Mouse (Mus musculus) kidney, embryonic 16.5 days (tissue): ENCODE results near the gene Acap2. TPM values are rescaled to one million over a fixed set of nuclear protein-coding genes. Genes with fewer than 3 reads are reported as not detected.

Experiments used
- ATAC-seq: fragments of 200-750 bp; cut with Nextera tagmentation; 2 replicates; pipeline ENCODE4 v1.8.0; 2017; ENCODE audit warnings: moderate TSS enrichment; ENCODE audit not compliant: low FRiP score, low TSS enrichment
- H3K27ac ChIP-seq: fragments of 300-500 bp; sonication (generic); 2 replicates; pipeline ENCODE4 v1.5.1; 2014; ENCODE audit warnings: low read length
- H3K27me3 ChIP-seq: fragments of 300-500 bp; sonication (generic); 2 replicates; pipeline ENCODE4 v1.6.1; 2014; ENCODE audit warnings: low read length, control low read depth, mixed read lengths; ENCODE audit not compliant: insufficient read depth
- H3K36me3 ChIP-seq: fragments of 300-500 bp; sonication (generic); 2 replicates; pipeline ENCODE4 v1.6.1; 2014; ENCODE audit warnings: low read length, control low read depth, mixed read lengths; ENCODE audit not compliant: insufficient read depth
- H3K4me1 ChIP-seq: fragments of 300-500 bp; sonication (generic); 2 replicates; pipeline ENCODE4 v1.6.1; 2014; ENCODE audit warnings: low read length, control low read depth, mixed read lengths; ENCODE audit not compliant: insufficient read depth
- H3K4me2 ChIP-seq: fragments of 300-500 bp; sonication (generic); replicated peaks from 2 replicates; pipeline ENCODE4 v1.6.1; 2014; ENCODE audit warnings: low read depth, low read length
- H3K4me3 ChIP-seq: fragments of 300-500 bp; sonication (generic); 2 replicates; pipeline ENCODE4 v1.5.1; 2014; ENCODE audit warnings: mild to moderate bottlenecking, low read length
- H3K9ac ChIP-seq: fragments of 300-500 bp; sonication (generic); replicated peaks from 2 replicates; pipeline ENCODE4 v1.6.1; 2014; ENCODE audit warnings: low read length
- H3K9me3 ChIP-seq: fragments of 300-500 bp; sonication (generic); 2 replicates; pipeline ENCODE4 v1.6.1; 2016; ENCODE audit warnings: low read length, control low read depth
- WGBS: fragments of 180-500 bp; shearing (Covaris S2); extraction: QIAGEN DNeasy Blood & Tissue Kit; methylation state at CpG from one replicate; pipeline ENCODE4 v1.1.7; 2014; 5-methylcytosine and 5-hydroxymethylcytosine counted together
- polyA plus RNA-seq: library from polyadenylated mRNA; unstranded; fragments of >200 nt; fragmentation: Nextera tagmentation; extraction: Ambion mirVana; gene quantifications from 2 replicates; pipeline ENCODE4 v1.2.1, GENCODE M21; 2015

Acap2 gene
- polyA plus RNA-seq: 16.1 and 18.2 TPM in 2 replicates

DNA sequence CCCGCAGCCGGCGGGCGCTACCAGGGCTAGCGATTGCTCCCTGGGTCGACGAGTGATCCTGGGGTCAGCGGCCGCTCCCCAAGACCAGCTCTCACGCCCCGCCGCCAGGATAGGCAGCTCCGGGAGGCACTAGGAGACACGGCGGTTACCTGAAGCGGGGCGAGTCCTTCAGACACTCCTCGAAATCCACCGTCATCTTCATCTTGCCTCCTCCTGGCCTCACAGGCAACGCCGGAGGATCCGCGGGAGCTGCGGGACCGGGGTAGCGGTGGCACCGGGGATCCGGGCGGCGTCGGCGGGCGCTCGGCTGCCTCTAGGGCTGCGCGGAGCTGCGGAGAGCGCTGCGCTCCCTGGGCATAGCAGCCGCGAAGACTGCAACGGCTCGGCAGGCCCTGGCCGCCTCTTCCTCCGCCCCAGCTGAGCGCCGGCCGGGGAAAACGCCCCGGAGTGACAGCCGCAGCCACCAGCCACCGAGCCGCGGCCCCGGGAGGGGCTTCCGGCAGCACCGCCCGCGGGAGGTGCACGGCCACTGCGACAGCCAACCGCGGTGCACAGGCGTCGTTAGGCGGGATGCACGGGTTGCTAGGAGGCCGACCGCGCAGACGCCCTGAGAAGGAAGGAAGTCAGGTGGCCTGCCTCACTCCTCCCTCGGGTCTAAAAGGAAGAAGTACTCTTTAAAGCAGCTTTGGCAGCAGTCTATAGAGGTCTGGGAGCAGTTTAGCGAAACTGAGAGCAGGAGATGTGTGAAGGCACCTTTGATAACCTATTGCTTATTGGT is at the start of gene Acap2:
Gene Acap2 (minus strand): TSS at position 456 of the 778 bp plus-strand sequence.
- Histone ChIP-seq H3K36me3 (no peaks in the 10 kb centered on the region), H3K9ac (peak within 1 kb of the TSS; percentile 91), H3K9me3 (no peaks in the 10 kb centered on the region), H3K27ac (peak within 1 kb of the TSS; percentile 91), H3K27me3 (no peaks in the 10 kb centered on the region), H3K4me1 (peaks cover 15% of the 10 kb centered on the region), H3K4me2 (peak within 1 kb of the TSS; percentile 73), H3K4me3 (peak within 1 kb of the TSS; percentile 90)
- WGBS: under 1% methylated on average over 71 of the region's 73 CpGs
- ATAC-seq: peak; percentile 99

GRCm38 (mm10) chr16:31249401-31249800 is 48.4 kb upstream of the Acap2 start:
- no peak overlapping the region for H3K4me2 ChIP-seq
- H3K27me3 ChIP-seq: no peaks in the 10 kb centered on the region
- H3K4me1 ChIP-seq: no peaks in the 10 kb centered on the region
- WGBS: 91% methylated on average over 3 of the region's 3 CpGs
- ATAC-seq: no peak
- no peaks in the 10 kb centered on the region for H3K9me3 ChIP-seq
- H3K36me3 ChIP-seq: 0 out of 2 replicates have a peak, but pooled peaks cover 5% of the 10 kb centered on the region
- no peak overlapping the region for H3K4me3 ChIP-seq
- no peak overlapping the region for H3K27ac ChIP-seq
- H3K9ac ChIP-seq: no peak overlapping the region

DNA sequence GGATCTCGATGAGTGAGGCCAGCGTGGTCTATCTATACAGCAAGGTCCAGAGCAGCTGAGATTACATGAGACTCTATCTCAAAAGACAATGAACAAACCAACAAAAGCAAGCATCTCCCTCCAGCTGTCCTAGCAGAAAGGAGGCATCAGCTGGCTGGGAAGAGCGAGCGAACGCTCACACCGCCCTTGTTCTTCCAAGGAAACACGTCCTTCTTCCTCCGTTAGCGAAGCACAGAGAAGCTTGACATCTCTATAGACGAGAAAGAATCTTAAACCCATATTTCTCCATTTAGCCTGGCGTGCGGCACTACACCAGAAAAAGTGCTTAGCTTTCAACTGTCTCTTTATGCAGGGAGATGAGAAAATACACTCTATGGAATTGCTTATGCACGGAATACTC is 47.7 kb upstream of the Acap2 start:
- no peak overlapping the region for H3K9ac ChIP-seq
- no peak overlapping the region for H3K27ac ChIP-seq
- 0 out of 2 replicates have a peak, but pooled peaks cover 5% of the 10 kb centered on the region for H3K36me3 ChIP-seq
- H3K4me1 ChIP-seq: no peaks in the 10 kb centered on the region
- WGBS: 88% methylated on average over 13 of the region's 13 CpGs
- ATAC-seq: no peak
- no peak overlapping the region for H3K4me3 ChIP-seq
- H3K27me3 ChIP-seq: no peaks in the 10 kb centered on the region
- no peaks in the 10 kb centered on the region for H3K9me3 ChIP-seq
- H3K4me2 ChIP-seq: no peak overlapping the region

DNA sequence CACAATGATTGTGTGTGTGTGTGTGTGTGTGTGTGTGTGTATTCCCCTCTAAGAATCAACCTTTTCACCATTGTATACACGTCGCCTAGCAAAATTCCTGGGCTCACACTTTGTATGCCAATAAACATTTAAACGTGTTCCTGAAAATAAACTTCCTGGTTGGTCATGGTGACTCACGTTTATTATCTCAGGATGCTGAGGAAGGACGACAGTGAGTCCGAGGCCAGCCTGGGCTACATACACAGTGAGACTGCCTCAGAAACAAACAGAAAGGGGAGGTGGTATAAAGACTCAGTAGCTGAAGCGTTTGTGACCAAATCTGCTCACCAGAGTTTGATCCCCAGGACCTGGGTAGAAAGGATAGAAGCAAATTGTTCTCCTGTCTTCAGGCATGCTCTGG is 46.4 kb upstream of the Acap2 start:
- no peak overlapping the region for H3K4me2 ChIP-seq
- H3K27me3 ChIP-seq: no peaks in the 10 kb centered on the region
- no peak overlapping the region for H3K9ac ChIP-seq
- ATAC-seq: no peak
- no peak overlapping the region for H3K4me3 ChIP-seq
- H3K36me3 ChIP-seq: no peaks in the 10 kb centered on the region
- H3K9me3 ChIP-seq: no peaks in the 10 kb centered on the region
- H3K4me1 ChIP-seq: no peaks in the 10 kb centered on the region
- no peak overlapping the region for H3K27ac ChIP-seq
- WGBS: 79% methylated on average over 7 of the region's 7 CpGs

GRCm38 (mm10) chr16:31244053-31244452 is 43.0 kb upstream of the Acap2 start:
- ATAC-seq: no peak
- Histone ChIP-seq H3K9me3 (no peaks in the 10 kb centered on the region), H3K4me2 (no peak overlapping the region), H3K4me1 (no peaks in the 10 kb centered on the region), H3K27me3 (no peaks in the 10 kb centered on the region), H3K4me3 (no peak overlapping the region), H3K27ac (no peak overlapping the region), H3K36me3 (no peaks in the 10 kb centered on the region), H3K9ac (no peak overlapping the region)
- 78% methylated on average over 3 of the region's 3 CpGs for WGBS

GRCm38 (mm10) chr16:31241433-31241832 is 40.4 kb upstream of the Acap2 start:
- Histone ChIP-seq H3K9me3 (no peaks in the 10 kb centered on the region), H3K4me1 (no peaks in the 10 kb centered on the region), H3K27me3 (no peaks in the 10 kb centered on the region), H3K9ac (no peak overlapping the region), H3K4me2 (no peak overlapping the region), H3K36me3 (no peaks in the 10 kb centered on the region), H3K27ac (no peak overlapping the region), H3K4me3 (no peak overlapping the region)
- WGBS: 83% methylated on average over 9 of the region's 9 CpGs
- ATAC-seq: no peak

DNA sequence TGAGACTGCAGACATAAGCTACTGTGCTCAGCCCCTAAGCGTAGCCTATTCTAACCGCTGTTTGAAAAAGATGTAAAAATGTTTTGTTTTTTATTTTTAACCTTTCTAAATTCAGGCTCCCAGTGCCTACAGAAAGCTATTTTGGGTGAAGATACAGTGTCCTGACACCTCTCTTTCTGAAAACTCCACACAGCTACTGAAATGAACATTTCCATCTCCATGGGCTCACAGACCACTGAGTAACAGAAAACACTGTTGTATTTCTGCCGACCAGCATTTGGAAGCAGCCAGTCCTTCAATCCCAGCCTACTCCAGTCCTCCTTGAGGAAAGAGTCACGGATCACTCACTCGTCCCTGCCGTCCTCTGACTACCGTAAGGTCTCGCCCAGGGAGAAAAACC is 39.5 kb upstream of the Acap2 start:
- no peaks in the 10 kb centered on the region for H3K9me3 ChIP-seq
- H3K9ac ChIP-seq: no peak overlapping the region
- H3K4me1 ChIP-seq: peaks cover 6% of the 10 kb centered on the region; the same call in 1 of the 2 replicates
- 88% methylated on average over 8 of the region's 8 CpGs for WGBS
- no peak for ATAC-seq
- H3K4me2 ChIP-seq: no peak overlapping the region
- no peak overlapping the region for H3K4me3 ChIP-seq
- no peak overlapping the region for H3K27ac ChIP-seq
- no peaks in the 10 kb centered on the region for H3K36me3 ChIP-seq
- H3K27me3 ChIP-seq: no peaks in the 10 kb centered on the region

DNA sequence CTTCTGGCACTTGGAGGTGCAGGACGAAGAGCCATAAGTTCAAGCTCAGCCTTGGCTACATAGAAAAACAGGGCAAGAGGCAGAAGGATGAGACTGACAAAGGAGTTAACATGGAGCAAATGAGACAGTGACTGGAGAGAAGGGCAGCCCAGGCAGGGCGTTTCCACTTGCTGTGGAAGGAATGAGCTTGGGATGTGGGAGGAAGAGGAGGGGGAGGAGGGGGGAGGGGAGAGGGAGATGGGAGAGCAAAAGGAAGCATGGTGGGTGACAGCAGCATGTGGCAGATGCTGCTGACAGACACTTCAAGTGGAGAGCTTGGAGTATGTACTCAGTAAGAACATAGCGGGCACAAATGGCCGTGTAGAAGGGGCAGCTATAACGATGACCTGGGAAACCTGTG is 37.2 kb upstream of the Acap2 start:
- H3K27me3 ChIP-seq: no peaks in the 10 kb centered on the region
- no peaks in the 10 kb centered on the region for H3K36me3 ChIP-seq
- peaks cover 15% of the 10 kb centered on the region for H3K4me1 ChIP-seq
- no peak overlapping the region for H3K4me2 ChIP-seq
- no peak for ATAC-seq
- no peak overlapping the region for H3K27ac ChIP-seq
- 75% methylated on average over 5 of the region's 5 CpGs for WGBS
- H3K4me3 ChIP-seq: no peak overlapping the region
- no peaks in the 10 kb centered on the region for H3K9me3 ChIP-seq
- H3K9ac ChIP-seq: no peak overlapping the region

DNA sequence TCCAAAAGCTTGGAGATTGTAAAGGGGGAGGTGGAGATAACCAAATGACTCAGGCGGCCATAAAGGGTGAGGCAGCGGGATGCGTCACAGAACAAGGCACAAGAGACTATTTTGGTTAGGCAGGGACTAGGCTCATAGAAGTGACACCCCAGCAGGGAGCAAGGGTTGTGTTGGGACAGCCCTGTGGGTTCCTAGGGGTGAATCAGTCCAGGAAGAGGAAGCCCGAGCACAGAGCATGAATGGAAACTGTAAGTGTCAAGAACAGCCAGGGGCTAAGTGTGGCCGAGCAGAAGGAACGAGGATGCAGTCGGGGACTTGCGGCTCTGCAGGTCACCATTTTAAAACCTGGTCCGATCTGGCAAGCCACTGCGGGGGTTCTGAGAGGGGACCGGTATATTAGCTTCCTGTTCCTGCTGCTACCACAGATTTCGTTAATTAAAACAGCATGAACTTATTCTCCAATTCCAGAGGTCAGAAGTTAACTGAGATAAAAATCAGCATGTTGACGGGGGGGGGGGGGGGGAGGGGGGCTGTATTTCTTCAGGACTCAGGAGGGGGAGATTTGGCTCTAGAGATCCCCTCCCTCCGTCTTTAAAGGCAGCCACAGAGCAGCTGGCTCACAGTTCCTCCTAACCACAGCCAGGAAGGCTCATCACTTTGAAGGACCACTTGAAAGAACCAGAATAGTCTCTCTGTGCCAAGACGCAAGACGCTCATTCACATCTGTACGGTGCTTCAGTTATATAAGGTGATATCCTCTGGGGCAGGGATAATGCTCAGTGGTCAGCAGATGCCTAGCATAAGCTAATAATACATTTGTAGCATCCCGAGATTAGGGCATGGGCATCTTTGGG is 34.6 kb upstream of the Acap2 start:
- no peak for ATAC-seq
- Histone ChIP-seq H3K4me1 (peaks cover 18% of the 10 kb centered on the region), H3K4me2 (peak overlapping the region; percentile 39), H3K4me3 (peak overlapping the region; percentile 11; the same call in 1 of the 2 replicates), H3K9ac (no peak overlapping the region), H3K9me3 (peaks cover 1% of the 10 kb centered on the region; the same call in 1 of the 2 replicates), H3K27ac (no peak overlapping the region), H3K27me3 (no peaks in the 10 kb centered on the region), H3K36me3 (no peaks in the 10 kb centered on the region)
- 19% methylated on average over 17 of the region's 18 CpGs for WGBS
